Mouse (Mus musculus): Measurements from ENCODE around the gene Atmin.

Gene Atmin

GRCm38 (mm10) chr8:116943161-116943554 is at the start of gene Atmin:
TSS of gene Atmin (plus strand) at chr8:116943393.
- peak; percentile 76 for DNase-seq (ENCODE audit: low spot score)

- DNase-seq (ENCODE audit: low spot score) = no peak
Observed at GRCm38 (mm10) chr8:116893938-116894337, 49.3 kb upstream of the Atmin start.

GRCm38 (mm10) chr8:116895521-116895920 is 47.7 kb upstream of the Atmin start:
- no peak for DNase-seq (ENCODE audit: low spot score)

- DNase-seq (ENCODE audit: low spot score) = no peak
Observed at GRCm38 (mm10) chr8:116904736-116905135, 38.5 kb upstream of the Atmin start.

GRCm38 (mm10) chr8:116905252-116905651 is 37.9 kb upstream of the Atmin start:
- DNase-seq (ENCODE audit: low spot score) = no peak

GRCm38 (mm10) chr8:116905836-116906235 is 37.4 kb upstream of the Atmin start:
- DNase-seq (ENCODE audit: low spot score) = no peak

GRCm38 (mm10) chr8:116921005-116921336 is 22.2 kb upstream of the Atmin start:
- no peak for DNase-seq (ENCODE audit: low spot score)

GRCm38 (mm10) chr8:116921337-116922059 is 21.7 kb upstream of the Atmin start, which contains the start of the genes Cmc2 and Cenpn:
TSS of gene Cmc2 (minus strand) at chr8:116921455.
TSS of gene Cenpn (plus strand) at chr8:116921730.
- DNase-seq (ENCODE audit: low spot score) = peak; percentile 97

- DNase-seq (ENCODE audit: low spot score) = no peak
Observed at GRCm38 (mm10) chr8:116922060-116922757, 21.0 kb upstream of the Atmin start.

GRCm38 (mm10) chr8:116923526-116923925 is 19.7 kb upstream of the Atmin start:
- no peak for DNase-seq (ENCODE audit: low spot score)

GRCm38 (mm10) chr8:116927880-116928279 is 15.3 kb upstream of the Atmin start:
- no peak for DNase-seq (ENCODE audit: low spot score)

GRCm38 (mm10) chr8:116928588-116928987 is 14.6 kb upstream of the Atmin start:
- DNase-seq (ENCODE audit: low spot score) = no peak

- no peak for DNase-seq (ENCODE audit: low spot score)
Observed at GRCm38 (mm10) chr8:116934976-116935375, 8.2 kb upstream of the Atmin start.

- DNase-seq (ENCODE audit: low spot score) = no peak
Observed at GRCm38 (mm10) chr8:116935506-116935905, 7.7 kb upstream of the Atmin start.

- DNase-seq (ENCODE audit: low spot score) = peak; percentile 32
Observed at GRCm38 (mm10) chr8:116942284-116943058, 722 bp upstream of the Atmin start.

- peak; percentile 32 for DNase-seq (ENCODE audit: low spot score)
Observed at GRCm38 (mm10) chr8:116943555-116944384, 577 bp downstream of the Atmin start.

GRCm38 (mm10) chr8:116944385-116944696 is 1.1 kb downstream of the Atmin start:
- no peak for DNase-seq (ENCODE audit: low spot score)

- DNase-seq (ENCODE audit: low spot score) = no peak
Observed at GRCm38 (mm10) chr8:116945169-116945910, 2.1 kb downstream of the Atmin start.

- DNase-seq (ENCODE audit: low spot score) = no peak
Observed at GRCm38 (mm10) chr8:116946268-116946838, 3.2 kb downstream of the Atmin start.

GRCm38 (mm10) chr8:116946851-116947250 is 3.7 kb downstream of the Atmin start:
- DNase-seq (ENCODE audit: low spot score) = no peak

GRCm38 (mm10) chr8:116947589-116947988 is 4.4 kb downstream of the Atmin start:
- peak; percentile 53 for DNase-seq (ENCODE audit: low spot score)
